Mouse (Mus musculus) megakaryocyte-erythroid progenitor cell, adult 5 weeks (primary cell): ENCODE results near the gene Med12l. TPM values are rescaled to one million over a fixed set of nuclear protein-coding genes. Genes with fewer than 3 reads are reported as not detected.

ENCODE experiments used
- polyA plus RNA-seq: library from polyadenylated mRNA; stranded (reverse); fragments of >175 nt; gene quantifications from 2 replicates; pipeline ENCODE4 v1.2.3, GENCODE M21; 2012

The Med12l gene
- 6.0 and 9.4 TPM in 2 replicates for polyA plus RNA-seq

GRCm38 (mm10) chr3:59005271-59005995 is at the start of gene Med12l:
TSS of gene Med12l (plus strand) at chr3:59005825.

DNA sequence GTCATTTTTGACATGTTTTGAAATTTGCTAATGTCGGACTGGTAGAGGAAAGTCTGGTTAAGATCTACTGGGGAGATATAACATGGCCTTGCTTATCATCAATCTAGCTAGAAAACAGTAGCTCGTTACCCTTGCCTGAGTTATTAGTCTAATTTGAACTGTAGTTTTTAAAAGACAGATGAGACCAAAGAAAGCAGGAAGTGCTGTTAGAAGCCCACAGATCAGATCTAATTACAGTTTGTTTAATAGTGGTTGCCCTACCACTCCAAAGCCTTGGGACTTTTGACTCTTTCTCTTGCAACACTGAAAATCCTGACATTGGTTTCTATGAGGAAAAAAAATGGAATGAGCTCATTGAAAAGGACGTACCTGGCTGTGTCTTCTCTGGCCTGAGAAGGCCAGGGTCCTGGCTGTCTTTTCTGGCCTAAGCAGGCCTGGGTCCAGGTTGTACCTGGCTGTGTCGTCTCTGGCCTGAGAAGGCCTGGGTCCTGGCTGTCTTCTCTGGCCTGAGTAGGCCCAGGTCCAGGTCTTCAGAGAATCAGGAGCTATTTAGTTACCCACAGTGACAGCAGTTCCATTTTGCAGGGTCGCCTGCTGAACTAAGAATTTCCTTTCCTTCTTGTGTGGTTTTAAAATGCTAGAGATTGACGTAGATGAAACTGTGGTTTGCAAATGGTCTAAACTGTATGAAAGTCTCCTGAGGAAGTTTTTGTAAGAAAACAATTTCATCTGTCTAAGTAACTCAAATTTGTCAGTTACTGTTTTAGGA is 95.8 kb downstream of the Med12l start, which contains the start of gene Gpr171:
Gpr171 (minus strand) TSS at position 604 of the 769 bp plus-strand sequence.

GRCm38 (mm10) chr3:59153424-59153823 is 147.8 kb downstream of the Med12l start, which contains the start of gene P2ry14:
TSS of gene P2ry14 (minus strand) at chr3:59153618.

DNA sequence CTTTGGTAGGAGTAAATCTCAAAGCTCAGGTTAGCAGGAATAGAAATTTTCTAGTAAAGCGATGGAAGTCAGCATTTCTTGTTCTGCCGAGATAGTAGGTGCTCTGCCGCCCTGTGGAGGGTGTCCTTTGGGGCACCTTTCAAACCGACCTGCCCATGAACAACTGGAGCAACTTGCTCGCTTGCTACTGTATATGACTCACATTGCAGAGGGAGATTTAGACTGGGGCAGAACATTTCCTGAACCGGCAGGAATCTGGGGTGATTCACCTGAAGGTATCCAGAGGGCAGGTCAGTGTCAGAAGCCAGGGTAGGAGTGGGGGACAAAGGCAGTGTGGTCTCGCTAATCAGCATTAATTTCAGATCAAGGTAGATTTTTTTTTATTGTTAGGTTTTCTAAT is 189.3 kb downstream of the Med12l start, which contains the start of gene Gpr87:
Gpr87 (minus strand) TSS at position 167 of the 400 bp plus-strand sequence.

DNA sequence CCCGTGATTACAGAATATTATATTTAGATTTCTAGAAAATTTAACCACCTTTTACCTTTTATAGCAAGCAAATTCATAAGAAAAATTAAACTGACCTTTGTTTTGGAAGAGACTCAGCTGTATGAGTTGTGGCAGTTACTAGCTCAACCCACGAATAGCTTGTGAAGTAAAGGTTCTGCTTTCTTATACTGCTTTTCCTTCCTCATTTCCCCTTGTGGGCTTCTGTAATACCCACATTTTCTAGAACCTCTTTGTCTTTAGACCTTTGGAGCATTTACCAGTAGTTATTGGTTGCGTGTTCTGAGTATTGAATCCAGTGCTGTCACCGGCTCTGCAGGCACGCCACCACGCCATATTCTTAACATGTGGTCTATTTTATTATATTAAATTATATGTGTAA is 205.1 kb downstream of the Med12l start, which contains the start of gene P2ry13:
P2ry13 (minus strand) TSS at position 156 of the 400 bp plus-strand sequence.

DNA sequence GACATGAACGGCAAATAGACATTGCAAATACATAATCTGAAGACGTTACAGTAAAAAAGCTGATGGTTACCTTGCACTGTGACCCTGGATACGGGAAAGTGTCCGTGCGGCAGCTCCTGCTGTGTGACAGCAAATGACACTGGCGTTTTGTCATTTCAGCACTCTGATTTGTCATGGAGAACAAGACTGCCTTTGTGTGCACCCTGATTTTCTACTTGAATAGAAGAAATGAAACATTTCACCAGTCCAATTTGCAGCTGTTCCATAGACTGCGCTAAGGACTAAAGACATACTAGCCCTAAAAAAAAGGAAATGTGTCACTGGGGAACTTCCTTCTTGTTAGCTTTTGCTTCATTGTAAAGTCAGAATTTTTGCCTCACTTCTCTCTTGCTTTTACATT is 257.1 kb downstream of the Med12l start, which contains the start of gene P2ry12:
P2ry12 (minus strand) TSS at position 168 of the 400 bp plus-strand sequence.

GRCm38 (mm10) chr3:59344065-59344905 is 338.7 kb downstream of the Med12l start, which contains the start of gene Igsf10:
TSS of gene Igsf10 (minus strand) at chr3:59344394.

Other genes starting within 250 kb of the Med12l start
- not detected in 2 replicates for gene Mindy4b-ps, start 183.5 kb upstream of the Med12l start, polyA plus RNA-seq
- gene Clrn1, start 120.5 kb upstream of the Med12l start, polyA plus RNA-seq = not detected in 2 replicates
- 8.9 and 9.3 TPM in 2 replicates for gene Gpr171, start 96.0 kb downstream of the Med12l start, polyA plus RNA-seq
- gene P2ry14, start 147.8 kb downstream of the Med12l start, polyA plus RNA-seq = 0.27 and 0.78 TPM in 2 replicates
- gene Gpr87, start 189.3 kb downstream of the Med12l start, polyA plus RNA-seq = not detected in 2 replicates
- 0.06 TPM in 1 of 2 replicates, not detected in the other for gene P2ry13, start 205.1 kb downstream of the Med12l start, polyA plus RNA-seq